Mouse (Mus musculus): Measurements from ENCODE around the gene Olfr1049. TPM values are rescaled to one million over a fixed set of nuclear protein-coding genes. Genes with fewer than 3 reads are reported as not detected.

Olfr1049 gene
- polyA plus RNA-seq (2015; fragmentation: Illumina TruSeq; extraction: RNeasy Lipid Tissue Mini Kit (QIAGEN cat#74804); ENCODE audit: insufficient read depth, low read depth, low replicate concordance) = not detected

DNA sequence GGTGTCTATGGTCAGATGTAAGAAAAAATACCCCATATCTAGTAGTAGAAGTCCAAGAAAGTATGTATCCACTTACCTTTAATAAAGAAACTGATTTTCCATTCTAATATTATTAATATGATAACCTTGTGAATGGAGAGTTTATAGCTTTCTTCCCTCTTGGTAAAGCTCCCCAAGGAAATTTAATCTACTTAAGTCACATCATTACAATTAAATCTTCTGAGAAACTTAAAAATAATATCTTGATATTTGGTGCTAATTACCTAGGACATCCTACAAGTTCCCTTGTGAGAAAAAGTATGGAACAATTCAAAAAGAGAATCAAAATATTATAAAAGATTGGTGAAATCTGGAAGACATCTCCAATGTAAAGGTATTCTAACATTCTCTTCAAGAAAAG lies at the start of gene Olfr1049:
Olfr1049 (minus strand) TSS at position 101 of the 400 bp plus-strand sequence.

DNA sequence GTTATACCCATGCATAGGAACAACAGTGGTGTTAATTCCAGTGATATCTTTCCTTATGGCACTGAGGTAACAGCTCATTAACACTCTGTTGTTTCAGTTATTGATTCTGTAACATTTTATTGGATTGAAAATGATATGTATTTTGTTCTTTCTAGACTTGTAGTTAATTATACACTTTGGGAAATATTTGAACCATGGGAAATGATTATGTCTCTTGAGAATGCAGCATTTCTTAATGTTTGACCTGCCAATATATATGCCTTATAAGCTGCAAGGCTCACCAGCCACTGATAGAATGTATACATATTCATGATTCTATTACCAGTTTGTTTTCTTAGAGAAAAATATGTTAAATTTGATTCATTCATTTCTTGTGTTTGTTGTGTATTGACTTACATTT lies 34.0 kb upstream of the Olfr1049 start, which contains the start of gene Olfr1052:
Olfr1052 (plus strand) TSS at position 301 of the 400 bp plus-strand sequence.

DNA sequence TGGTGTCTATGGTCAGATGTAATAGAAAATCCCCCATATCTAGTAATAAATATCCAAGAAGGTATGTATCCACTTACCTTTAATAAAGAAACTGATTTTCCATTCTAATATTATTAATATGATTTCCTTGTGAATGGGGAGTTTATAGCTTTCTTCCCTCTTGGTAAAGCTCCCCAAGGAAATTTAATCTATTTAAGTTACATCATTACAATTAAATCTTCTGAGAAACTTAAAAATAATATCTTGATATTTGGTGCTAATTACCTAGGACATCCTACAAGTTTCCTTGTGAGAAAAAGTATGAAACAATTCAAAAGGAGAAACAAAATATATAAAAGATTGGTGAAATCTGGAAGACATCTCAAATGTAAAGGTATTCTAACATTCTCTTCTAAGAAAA lies 20.9 kb upstream of the Olfr1049 start, which contains the start of gene Olfr1051:
Olfr1051 (minus strand) TSS at position 101 of the 400 bp plus-strand sequence.

DNA sequence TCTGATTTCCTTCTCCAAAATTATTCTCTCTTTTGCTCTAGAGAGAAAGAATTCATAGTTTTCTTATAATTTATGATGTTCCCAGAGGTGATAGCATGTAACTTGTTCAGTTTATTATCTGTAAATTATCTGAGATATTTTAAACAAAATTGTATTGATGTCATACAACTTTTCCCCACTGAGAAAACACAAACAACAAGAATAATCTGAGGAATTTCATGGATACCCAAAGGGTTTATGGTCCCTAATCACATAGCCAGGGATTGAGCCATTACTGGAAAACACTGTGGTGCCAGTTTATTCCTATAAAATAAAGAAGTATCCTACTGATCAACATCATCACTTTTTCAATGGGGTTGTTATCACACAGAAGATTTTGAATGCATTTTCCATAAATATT lies 17.9 kb downstream of the Olfr1049 start, which contains the start of gene Olfr1048:
Olfr1048 (minus strand) TSS at position 101 of the 400 bp plus-strand sequence.

DNA sequence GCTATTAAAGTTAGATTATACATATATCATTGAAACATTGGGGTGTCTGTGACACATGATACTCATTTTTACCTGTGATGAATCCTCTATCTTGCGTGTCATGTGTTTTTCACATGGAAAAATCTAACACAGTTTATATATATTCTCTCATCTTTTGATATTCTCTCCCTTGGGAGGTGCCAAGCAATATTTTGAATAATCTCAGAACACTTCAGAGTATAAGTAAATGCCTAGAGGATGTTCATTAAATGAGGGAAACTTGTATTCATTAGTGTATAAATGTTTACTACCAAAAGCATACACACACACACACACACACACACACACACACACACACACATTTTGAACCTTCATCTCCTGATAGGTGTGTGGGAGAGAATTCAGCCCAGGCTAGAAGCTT lies 26.8 kb downstream of the Olfr1049 start, which contains the start of gene Olfr1047:
Olfr1047 (minus strand) TSS at position 101 of the 400 bp plus-strand sequence.

DNA sequence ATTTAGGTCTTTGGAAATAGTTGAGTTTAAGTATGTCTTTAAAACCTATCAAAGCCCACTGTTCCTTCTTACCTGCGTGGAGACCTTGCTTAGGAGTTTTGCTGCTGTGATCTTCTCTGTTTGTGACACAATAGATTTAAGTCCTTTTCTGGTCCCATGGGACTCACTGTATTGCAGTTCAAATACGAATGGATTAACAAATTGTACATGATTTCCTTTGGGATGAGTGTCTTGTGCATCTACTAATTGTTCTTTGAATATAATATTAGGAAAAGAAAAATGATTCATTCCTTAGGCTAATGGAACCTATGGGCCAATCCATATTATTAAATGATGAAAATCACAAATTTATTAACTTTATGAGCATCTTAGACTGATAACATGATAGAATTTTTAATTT lies 38.9 kb downstream of the Olfr1049 start, which contains the start of gene Olfr1046:
Olfr1046 (minus strand) TSS at position 101 of the 400 bp plus-strand sequence.

Other genes starting within 250 kb of the Olfr1049 start
- 0.72 TPM for gene Olfr1033, start 237.7 kb downstream of the Olfr1049 start, polyA plus RNA-seq (2015; fragmentation: Illumina TruSeq; extraction: RNeasy Lipid Tissue Mini Kit (QIAGEN cat#74804); ENCODE audit: insufficient read depth, low read depth, low replicate concordance)
- gene Olfr1034, start 212.5 kb downstream of the Olfr1049 start, polyA plus RNA-seq (2015; fragmentation: Illumina TruSeq; extraction: RNeasy Lipid Tissue Mini Kit (QIAGEN cat#74804); ENCODE audit: insufficient read depth, low read depth, low replicate concordance) = 0.17 TPM
- gene Olfr1036, start 184.3 kb downstream of the Olfr1049 start, polyA plus RNA-seq (2015; fragmentation: Illumina TruSeq; extraction: RNeasy Lipid Tissue Mini Kit (QIAGEN cat#74804); ENCODE audit: insufficient read depth, low read depth, low replicate concordance) = not detected
- not detected for gene Olfr1037, start 170.9 kb downstream of the Olfr1049 start, polyA plus RNA-seq (2015; fragmentation: Illumina TruSeq; extraction: RNeasy Lipid Tissue Mini Kit (QIAGEN cat#74804); ENCODE audit: insufficient read depth, low read depth, low replicate concordance)
- gene Olfr1039, start 122.4 kb downstream of the Olfr1049 start, polyA plus RNA-seq (2015; fragmentation: Illumina TruSeq; extraction: RNeasy Lipid Tissue Mini Kit (QIAGEN cat#74804); ENCODE audit: insufficient read depth, low read depth, low replicate concordance) = not detected
- not detected for gene Olfr1040, start 111.6 kb downstream of the Olfr1049 start, polyA plus RNA-seq (2015; fragmentation: Illumina TruSeq; extraction: RNeasy Lipid Tissue Mini Kit (QIAGEN cat#74804); ENCODE audit: insufficient read depth, low read depth, low replicate concordance)
- not detected for gene Olfr1042, start 96.5 kb downstream of the Olfr1049 start, polyA plus RNA-seq (2015; fragmentation: Illumina TruSeq; extraction: RNeasy Lipid Tissue Mini Kit (QIAGEN cat#74804); ENCODE audit: insufficient read depth, low read depth, low replicate concordance)
- gene Olfr1043, start 90.8 kb downstream of the Olfr1049 start, polyA plus RNA-seq (2015; fragmentation: Illumina TruSeq; extraction: RNeasy Lipid Tissue Mini Kit (QIAGEN cat#74804); ENCODE audit: insufficient read depth, low read depth, low replicate concordance) = not detected
- not detected for gene Olfr1044, start 80.5 kb downstream of the Olfr1049 start, polyA plus RNA-seq (2015; fragmentation: Illumina TruSeq; extraction: RNeasy Lipid Tissue Mini Kit (QIAGEN cat#74804); ENCODE audit: insufficient read depth, low read depth, low replicate concordance)
- gene Olfr52, start 72.6 kb downstream of the Olfr1049 start, polyA plus RNA-seq (2015; fragmentation: Illumina TruSeq; extraction: RNeasy Lipid Tissue Mini Kit (QIAGEN cat#74804); ENCODE audit: insufficient read depth, low read depth, low replicate concordance) = not detected
- gene Olfr1045, start 55.3 kb downstream of the Olfr1049 start, polyA plus RNA-seq (2015; fragmentation: Illumina TruSeq; extraction: RNeasy Lipid Tissue Mini Kit (QIAGEN cat#74804); ENCODE audit: insufficient read depth, low read depth, low replicate concordance) = not detected
- not detected for gene Olfr1046, start 39.0 kb downstream of the Olfr1049 start, polyA plus RNA-seq (2015; fragmentation: Illumina TruSeq; extraction: RNeasy Lipid Tissue Mini Kit (QIAGEN cat#74804); ENCODE audit: insufficient read depth, low read depth, low replicate concordance)
- gene Olfr1047, start 26.9 kb downstream of the Olfr1049 start, polyA plus RNA-seq (2015; fragmentation: Illumina TruSeq; extraction: RNeasy Lipid Tissue Mini Kit (QIAGEN cat#74804); ENCODE audit: insufficient read depth, low read depth, low replicate concordance) = not detected
- not detected for gene Olfr1048, start 18.0 kb downstream of the Olfr1049 start, polyA plus RNA-seq (2015; fragmentation: Illumina TruSeq; extraction: RNeasy Lipid Tissue Mini Kit (QIAGEN cat#74804); ENCODE audit: insufficient read depth, low read depth, low replicate concordance)
- gene Olfr1051, start 20.8 kb upstream of the Olfr1049 start, polyA plus RNA-seq (2015; fragmentation: Illumina TruSeq; extraction: RNeasy Lipid Tissue Mini Kit (QIAGEN cat#74804); ENCODE audit: insufficient read depth, low read depth, low replicate concordance) = not detected
- not detected for gene Olfr1052, start 34.1 kb upstream of the Olfr1049 start, polyA plus RNA-seq (2015; fragmentation: Illumina TruSeq; extraction: RNeasy Lipid Tissue Mini Kit (QIAGEN cat#74804); ENCODE audit: insufficient read depth, low read depth, low replicate concordance)
- gene Olfr1053, start 57.0 kb upstream of the Olfr1049 start, polyA plus RNA-seq (2015; fragmentation: Illumina TruSeq; extraction: RNeasy Lipid Tissue Mini Kit (QIAGEN cat#74804); ENCODE audit: insufficient read depth, low read depth, low replicate concordance) = not detected
- gene Olfr1054, start 77.1 kb upstream of the Olfr1049 start, polyA plus RNA-seq (2015; fragmentation: Illumina TruSeq; extraction: RNeasy Lipid Tissue Mini Kit (QIAGEN cat#74804); ENCODE audit: insufficient read depth, low read depth, low replicate concordance) = not detected
- not detected for gene Olfr1055, start 92.0 kb upstream of the Olfr1049 start, polyA plus RNA-seq (2015; fragmentation: Illumina TruSeq; extraction: RNeasy Lipid Tissue Mini Kit (QIAGEN cat#74804); ENCODE audit: insufficient read depth, low read depth, low replicate concordance)
- gene Olfr1056, start 104.1 kb upstream of the Olfr1049 start, polyA plus RNA-seq (2015; fragmentation: Illumina TruSeq; extraction: RNeasy Lipid Tissue Mini Kit (QIAGEN cat#74804); ENCODE audit: insufficient read depth, low read depth, low replicate concordance) = not detected
- gene Olfr1057, start 120.1 kb upstream of the Olfr1049 start, polyA plus RNA-seq (2015; fragmentation: Illumina TruSeq; extraction: RNeasy Lipid Tissue Mini Kit (QIAGEN cat#74804); ENCODE audit: insufficient read depth, low read depth, low replicate concordance) = not detected
- gene Olfr1058, start 130.2 kb upstream of the Olfr1049 start, polyA plus RNA-seq (2015; fragmentation: Illumina TruSeq; extraction: RNeasy Lipid Tissue Mini Kit (QIAGEN cat#74804); ENCODE audit: insufficient read depth, low read depth, low replicate concordance) = not detected
- gene Olfr1061, start 155.7 kb upstream of the Olfr1049 start, polyA plus RNA-seq (2015; fragmentation: Illumina TruSeq; extraction: RNeasy Lipid Tissue Mini Kit (QIAGEN cat#74804); ENCODE audit: insufficient read depth, low read depth, low replicate concordance) = not detected
- gene Olfr1062, start 168.4 kb upstream of the Olfr1049 start, polyA plus RNA-seq (2015; fragmentation: Illumina TruSeq; extraction: RNeasy Lipid Tissue Mini Kit (QIAGEN cat#74804); ENCODE audit: insufficient read depth, low read depth, low replicate concordance) = not detected
- gene Olfr1065, start 192.3 kb upstream of the Olfr1049 start, polyA plus RNA-seq (2015; fragmentation: Illumina TruSeq; extraction: RNeasy Lipid Tissue Mini Kit (QIAGEN cat#74804); ENCODE audit: insufficient read depth, low read depth, low replicate concordance) = not detected
- gene Olfr1066, start 197.9 kb upstream of the Olfr1049 start, polyA plus RNA-seq (2015; fragmentation: Illumina TruSeq; extraction: RNeasy Lipid Tissue Mini Kit (QIAGEN cat#74804); ENCODE audit: insufficient read depth, low read depth, low replicate concordance) = not detected
- not detected for gene Olfr228, start 229.1 kb upstream of the Olfr1049 start, polyA plus RNA-seq (2015; fragmentation: Illumina TruSeq; extraction: RNeasy Lipid Tissue Mini Kit (QIAGEN cat#74804); ENCODE audit: insufficient read depth, low read depth, low replicate concordance)

Measured in pancreas, adult 10 weeks (tissue).